Mouse (Mus musculus): ENCODE measurements at regions not wholly inside any gene's neighbourhood (a gene's known extent, or its start where the extent isn't known, plus 50 kb on each side); places are given as distances from the start of the nearest gene placed in this dataset.

- no peak for DNase-seq (ENCODE audit: low read depth, low spot score)
Measured at GRCm38 (mm10) chr7:145105831-145106493, 102.0 kb downstream of the 1810010D01Rik start.

GRCm38 (mm10) chr7:145102692-145103091 lies 105.2 kb downstream of the 1810010D01Rik start:
- DNase-seq (ENCODE audit: low read depth, low spot score) = no peak

GRCm38 (mm10) chr7:145102216-145102615 lies 105.7 kb downstream of the 1810010D01Rik start:
- DNase-seq (ENCODE audit: low read depth, low spot score) = no peak

GRCm38 (mm10) chr7:145098335-145098734 lies 109.6 kb downstream of the 1810010D01Rik start:
- DNase-seq (ENCODE audit: low read depth, low spot score) = no peak

GRCm38 (mm10) chr7:145094134-145094526 lies 113.8 kb downstream of the 1810010D01Rik start:
- DNase-seq (ENCODE audit: low read depth, low spot score) = no peak

- DNase-seq (ENCODE audit: low read depth, low spot score) = no peak
Measured at GRCm38 (mm10) chr7:145093417-145094133, 114.3 kb downstream of the 1810010D01Rik start.

GRCm38 (mm10) chr7:145092392-145093176 lies 115.3 kb downstream of the 1810010D01Rik start:
- no peak for DNase-seq (ENCODE audit: low read depth, low spot score)

- DNase-seq (ENCODE audit: low read depth, low spot score) = no peak
Measured at GRCm38 (mm10) chr7:145090849-145091248, 117.1 kb downstream of the 1810010D01Rik start.

GRCm38 (mm10) chr7:145089315-145089721 lies 118.6 kb downstream of the 1810010D01Rik start:
- DNase-seq (ENCODE audit: low read depth, low spot score) = no peak

GRCm38 (mm10) chr7:145088655-145089054 lies 119.3 kb downstream of the 1810010D01Rik start:
- no peak for DNase-seq (ENCODE audit: low read depth, low spot score)

- DNase-seq (ENCODE audit: low read depth, low spot score) = no peak
Measured at GRCm38 (mm10) chr7:145087790-145088189, 120.1 kb downstream of the 1810010D01Rik start.

- DNase-seq (ENCODE audit: low read depth, low spot score) = no peak
Measured at GRCm38 (mm10) chr7:145082917-145083752, 124.8 kb downstream of the 1810010D01Rik start.

GRCm38 (mm10) chr7:145071996-145072790 lies 132.5 kb upstream of the Ccnd1 start:
- no peak for DNase-seq (ENCODE audit: low read depth, low spot score)

GRCm38 (mm10) chr7:145071533-145071932 lies 131.8 kb upstream of the Ccnd1 start:
- no peak for DNase-seq (ENCODE audit: low read depth, low spot score)

- no peak for DNase-seq (ENCODE audit: low read depth, low spot score)
Measured at GRCm38 (mm10) chr7:145067366-145067765, 127.6 kb upstream of the Ccnd1 start.

- DNase-seq (ENCODE audit: low read depth, low spot score) = no peak
Measured at GRCm38 (mm10) chr7:145056320-145056719, 116.6 kb upstream of the Ccnd1 start.

- DNase-seq (ENCODE audit: low read depth, low spot score) = no peak
Measured at GRCm38 (mm10) chr7:145051616-145052015, 111.9 kb upstream of the Ccnd1 start.

GRCm38 (mm10) chr7:145050729-145051128 lies 111.0 kb upstream of the Ccnd1 start:
- no peak for DNase-seq (ENCODE audit: low read depth, low spot score)

- DNase-seq (ENCODE audit: low read depth, low spot score) = no peak
Measured at GRCm38 (mm10) chr7:145048481-145048877, 108.8 kb upstream of the Ccnd1 start.

GRCm38 (mm10) chr7:145047771-145048480 lies 108.2 kb upstream of the Ccnd1 start:
- no peak for DNase-seq (ENCODE audit: low read depth, low spot score)
